Mouse (Mus musculus) gastrocnemius, adult 2 months (tissue): ENCODE measurements around the gene Fbxw15. TPM values are rescaled to one million over a fixed set of nuclear protein-coding genes. Genes with fewer than 3 reads are reported as not detected.
"Not testable (repeated sequence)": the region's sequence is repeated elsewhere in the genome, so short reads cannot be mapped to it uniquely, and the experiment has no call there.

Experiments
- DNase-seq: peaks from one replicate; pipeline ENCODE4 v3.0.0; 2022
- H3K27ac ChIP-seq: fragments of 200-600 bp; 2 replicates; pipeline ENCODE4 v1.8.1; 2022; ENCODE audit warnings: mild to moderate bottlenecking
- H3K4me3 ChIP-seq: fragments of 200-600 bp; 2 replicates; pipeline ENCODE4 v1.8.1; 2022; ENCODE audit warnings: mild to moderate bottlenecking, moderate library complexity
- CTCF ChIP-seq: fragments of 200-600 bp; IDR thresholded peaks from 2 replicates; pipeline ENCODE4 v1.8.1; 2022; ENCODE audit warnings: antibody characterized with exemption, mild to moderate bottlenecking, moderate library complexity
- intact Hi-C: fragments of 180-260 bp; cut with DNase I; formaldehyde crosslinking; loops from one replicate; pipeline ENCODE4 v1.15.1; 2025
- long read RNA-seq, 2 experiments: library from polyadenylated mRNA; stranded (forward); transcript quantifications; one replicate each; pipeline ENCODE4 v2.0.0; 2021
- total RNA-seq, 2 experiments: library from RNA; stranded (reverse); gene quantifications; 2 replicates each; pipeline ENCODE4 v1.2.3; 2021

Fbxw15 gene
- total RNA-seq = not detected
- long read RNA-seq, experiment 1 = 0 reads
- long read RNA-seq, experiment 2 = 0 reads

DNA sequence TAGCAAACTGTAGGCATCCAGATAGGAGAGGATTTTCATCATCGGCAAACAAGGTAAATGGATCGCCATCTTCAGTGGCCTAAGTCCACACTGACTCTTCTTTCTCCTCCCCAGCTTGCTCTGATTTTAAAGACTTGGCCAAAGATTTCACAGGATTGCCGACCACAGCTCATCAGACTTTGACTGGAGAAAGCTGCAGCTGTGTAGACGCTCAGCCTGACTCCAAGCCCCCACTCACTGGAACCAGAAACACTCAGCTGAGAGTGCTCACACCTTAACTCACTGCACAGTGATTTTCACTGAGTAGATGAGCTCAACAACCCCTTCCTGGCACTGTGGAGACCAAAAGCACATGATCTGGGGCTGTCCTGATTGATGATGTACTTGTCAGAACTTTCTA lies at the start of gene Fbxw15:
TSS of gene Fbxw15 (minus strand) at position 101 of the 400 bp plus-strand sequence.
- H3K4me3 ChIP-seq, DNase-seq, intact Hi-C loops, H3K27ac ChIP-seq: not testable (repeated sequence)

DNA sequence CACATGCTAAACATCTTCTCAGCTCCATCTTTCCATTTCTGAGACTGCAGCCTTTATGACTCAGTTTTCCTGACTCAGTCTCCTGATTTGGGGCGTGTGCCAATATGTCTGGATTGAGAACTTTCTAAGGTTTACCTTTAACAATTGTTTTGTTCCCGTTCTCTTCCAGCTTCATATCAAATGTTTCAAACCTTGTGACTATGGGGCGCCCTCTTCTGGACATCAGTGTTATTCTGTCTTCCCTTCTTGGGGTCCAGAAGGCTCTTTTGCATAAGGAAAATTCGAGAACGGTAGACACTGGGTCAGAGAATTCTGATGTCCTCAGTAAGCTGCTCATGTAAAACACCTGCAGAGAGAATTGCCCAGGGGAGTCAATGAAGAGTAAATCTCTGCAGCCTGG lies 38.8 kb upstream of the Fbxw15 start:
- H3K27ac ChIP-seq, H3K4me3 ChIP-seq, DNase-seq, intact Hi-C loops: not testable (repeated sequence)

DNA sequence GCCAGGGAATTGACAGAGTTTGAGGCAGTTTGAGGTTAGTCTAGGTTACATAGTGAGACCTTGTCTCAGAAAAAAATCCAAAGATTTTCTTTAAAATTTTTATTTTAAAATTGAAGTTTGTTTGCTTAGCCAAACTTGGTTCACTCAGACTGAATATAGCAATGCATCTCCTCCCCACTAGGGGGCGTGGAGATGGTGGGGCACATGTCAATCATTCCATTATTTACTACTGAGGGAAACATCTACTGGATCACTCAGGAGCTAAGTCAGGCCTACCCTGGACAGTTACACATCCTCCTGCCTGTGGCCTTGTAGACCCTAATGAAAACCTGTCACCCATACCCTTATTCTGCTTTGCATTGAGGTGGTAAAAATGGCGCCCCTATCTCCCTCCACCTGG lies 34.1 kb upstream of the Fbxw15 start:
- H3K27ac ChIP-seq, H3K4me3 ChIP-seq, intact Hi-C loops, DNase-seq: not testable (repeated sequence)

DNA sequence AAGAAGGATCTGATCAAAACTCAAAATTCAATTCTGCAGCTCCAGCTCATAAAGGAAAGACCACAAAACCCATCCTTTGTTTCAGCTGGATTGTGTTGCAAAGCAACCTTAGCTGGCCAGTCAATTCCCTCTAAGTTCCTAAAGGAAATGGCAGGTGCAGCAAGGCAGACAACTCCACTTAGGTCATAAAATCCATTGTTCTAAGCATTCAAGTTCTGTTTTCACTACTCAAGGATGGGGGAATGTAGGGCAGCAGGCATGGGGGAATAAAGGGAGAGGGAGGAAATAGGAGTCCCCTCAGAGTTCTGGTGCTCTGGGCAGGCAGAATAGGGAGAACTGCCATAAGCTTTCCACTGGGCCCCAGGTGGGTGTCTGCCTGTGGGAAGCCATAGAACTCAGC lies 29.2 kb upstream of the Fbxw15 start:
- intact Hi-C loops = no loop called here
- no peak for DNase-seq
- H3K4me3 ChIP-seq = no peak overlapping the region
- no peak for TF ChIP-seq CTCF
- no peak overlapping the region for H3K27ac ChIP-seq

DNA sequence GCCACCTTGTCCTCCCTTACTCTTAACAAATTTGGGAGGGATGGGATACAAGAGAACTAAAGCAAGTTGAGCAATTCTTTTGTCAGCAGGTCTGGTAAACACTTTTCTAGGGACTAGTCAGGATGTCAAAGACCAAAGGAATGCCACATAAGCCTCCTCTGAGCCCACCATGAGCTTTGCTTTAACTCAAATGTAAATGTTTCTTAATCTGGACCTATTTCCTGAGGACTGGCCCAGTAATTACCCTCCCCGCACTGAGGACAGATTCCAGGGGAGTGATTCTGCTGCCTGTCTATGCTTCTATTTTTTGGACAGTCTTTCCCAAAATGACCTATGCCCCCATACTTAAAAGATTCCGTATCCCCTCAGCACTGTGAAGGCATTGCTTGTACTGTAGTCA lies 26.8 kb upstream of the Fbxw15 start:
- intact Hi-C loops = no loop called here
- Histone ChIP-seq H3K27ac (no peak overlapping the region), H3K4me3 (no peak overlapping the region)
- no peak for DNase-seq
- no peak for TF ChIP-seq CTCF

DNA sequence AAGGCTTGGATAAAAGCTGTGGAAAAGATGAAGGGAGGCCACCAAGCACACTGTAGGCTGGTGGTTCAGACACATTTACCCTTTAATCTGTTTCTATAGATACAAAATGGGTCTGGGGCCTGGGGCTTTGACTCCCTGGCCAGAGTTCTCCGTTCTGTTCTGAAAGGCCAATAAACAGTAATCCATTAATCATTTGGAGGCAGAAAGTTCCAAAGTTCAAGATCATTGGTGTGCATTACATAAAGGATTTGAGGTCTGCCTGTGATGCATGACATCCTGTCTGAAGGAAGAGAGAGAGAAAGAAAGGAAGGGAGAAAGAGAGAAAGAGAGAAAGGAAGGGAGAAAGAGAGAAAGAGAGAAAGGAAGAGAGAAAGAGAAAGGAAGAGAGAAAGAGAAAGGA lies 2.5 kb downstream of the Fbxw15 start:
- no peak for TF ChIP-seq CTCF
- intact Hi-C loops = no loop called here
- no peak overlapping the region for H3K27ac ChIP-seq
- H3K4me3 ChIP-seq = no peak overlapping the region
- no peak for DNase-seq

DNA sequence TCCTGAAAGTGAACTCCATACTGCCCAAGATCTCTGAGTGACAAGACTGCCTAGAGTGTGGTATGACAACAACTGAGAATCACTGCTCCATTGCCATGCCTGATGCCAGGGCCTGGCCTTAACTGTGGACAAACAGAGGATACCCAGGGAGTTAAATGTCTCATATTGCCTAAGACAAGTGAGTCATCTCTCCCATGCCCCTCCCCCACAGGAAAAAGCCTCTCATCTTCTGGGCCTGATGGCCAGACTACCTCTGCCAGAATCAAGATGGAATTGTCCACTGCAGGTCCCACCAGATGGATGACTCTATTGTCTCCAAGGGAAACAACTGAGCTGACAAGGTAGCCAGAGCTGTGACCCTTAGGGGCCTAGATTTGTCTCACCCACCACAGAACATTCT lies 6.0 kb downstream of the Fbxw15 start:
- H3K27ac ChIP-seq, DNase-seq, H3K4me3 ChIP-seq, intact Hi-C loops: not testable (repeated sequence)

DNA sequence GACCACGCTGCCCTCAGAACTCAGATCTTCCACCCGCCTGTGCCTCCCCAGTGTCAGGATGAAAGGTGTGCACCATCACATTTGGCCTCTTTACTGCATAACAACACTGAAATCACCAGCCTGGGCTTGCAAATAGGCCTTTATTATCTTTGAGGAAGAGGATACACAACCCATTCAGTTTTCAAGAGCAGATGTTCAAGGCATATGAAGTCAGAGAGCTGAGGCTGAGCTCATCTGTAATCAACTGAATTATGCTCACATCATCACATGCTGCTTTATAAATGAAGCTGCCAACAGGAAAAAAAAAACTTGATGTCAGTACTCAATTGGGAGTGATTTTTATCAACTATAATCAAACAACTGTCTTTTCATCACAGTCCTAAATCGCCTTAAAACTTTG lies 15.6 kb downstream of the Fbxw15 start:
- TF ChIP-seq CTCF = no peak
- no peak for DNase-seq
- intact Hi-C loops = no loop called here

DNA sequence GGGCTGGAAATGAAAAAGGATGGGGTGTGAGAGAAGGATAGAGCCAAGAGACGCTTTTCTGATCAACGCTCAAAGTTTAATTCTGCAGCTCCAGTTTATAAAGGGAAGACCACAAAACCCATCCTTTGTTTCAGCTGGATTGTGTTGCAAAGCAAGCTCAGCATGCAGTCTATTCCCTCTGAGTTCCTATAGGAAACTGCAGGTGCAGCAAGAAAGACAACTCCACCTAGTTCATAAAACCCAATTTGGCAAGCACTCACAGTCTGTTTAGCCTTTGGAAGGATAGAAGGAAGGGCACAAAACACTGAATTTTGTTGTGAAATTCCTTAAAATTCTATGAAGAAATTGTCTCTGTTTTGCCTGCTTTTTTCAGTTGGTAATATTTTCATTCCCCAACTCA lies 18.4 kb downstream of the Fbxw15 start:
- H3K4me3 ChIP-seq, intact Hi-C loops, DNase-seq, H3K27ac ChIP-seq: not testable (repeated sequence)

More for the DNA sequence above, 15.6 kb downstream of the Fbxw15 start:
- Histone ChIP-seq H3K4me3 (no peak overlapping the region), H3K27ac (no peak overlapping the region)

DNA sequence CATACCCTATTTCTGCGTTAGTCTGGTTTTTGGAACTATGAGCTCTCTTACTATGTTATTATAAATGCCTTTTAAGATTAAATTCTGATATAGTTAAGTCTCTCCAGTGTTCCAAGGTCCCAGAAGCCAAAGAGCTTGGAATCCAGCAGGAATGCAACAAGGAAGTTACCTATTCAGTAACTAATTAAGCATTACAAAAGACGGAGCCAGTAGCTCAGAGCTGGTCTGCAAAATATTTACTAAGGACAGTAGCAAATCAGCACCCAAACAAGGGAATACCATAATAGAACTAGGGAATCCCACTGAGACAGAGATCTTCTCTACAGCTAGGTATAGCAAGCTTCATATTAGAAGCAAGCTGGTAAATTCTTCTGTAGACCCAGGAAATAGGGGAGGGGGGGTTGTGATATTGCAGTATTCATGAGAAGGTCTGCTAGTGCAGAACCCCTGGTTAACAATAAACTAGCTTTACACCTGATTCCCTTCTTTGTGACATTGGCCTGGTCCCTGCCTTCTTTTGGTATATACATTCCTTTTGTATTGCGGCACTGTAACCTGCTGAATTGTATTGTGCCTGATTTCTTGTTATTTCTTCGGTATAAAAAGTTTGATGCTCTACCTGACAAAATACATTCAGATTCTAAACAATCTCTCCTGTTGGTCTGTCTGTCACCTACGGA lies 44.5 kb downstream of the Fbxw15 start:
- H3K27ac ChIP-seq = no peak overlapping the region
- no peak for DNase-seq
- intact Hi-C loops = no loop called here
- H3K4me3 ChIP-seq = no peak overlapping the region
- TF ChIP-seq CTCF = no peak

Other genes with a start within 250 kb of the Fbxw15 start
- not detected for gene Fbxw28, start 228.6 kb downstream of the Fbxw15 start, total RNA-seq
- not detected for gene Fbxw22, start 164.0 kb downstream of the Fbxw15 start, total RNA-seq
- not detected for gene Fbxw16, start 119.1 kb downstream of the Fbxw15 start, total RNA-seq
- gene Fbxw19, start 72.4 kb downstream of the Fbxw15 start, total RNA-seq = not detected
- not detected for gene Fbxw24, start 57.8 kb upstream of the Fbxw15 start, total RNA-seq
- not detected for gene Fbxw25, start 96.4 kb upstream of the Fbxw15 start, total RNA-seq
- not detected for gene Fbxw18, start 134.4 kb upstream of the Fbxw15 start, total RNA-seq
- gene Fbxw26, start 177.8 kb upstream of the Fbxw15 start, total RNA-seq = not detected
- gene Fbxw27, start 222.4 kb upstream of the Fbxw15 start, total RNA-seq = not detected
- gene Spink8, start 244.0 kb upstream of the Fbxw15 start, total RNA-seq = not detected